Mouse (Mus musculus): ENCODE measurements at regions not wholly inside any gene's neighbourhood (a gene's known extent, or its start where the extent isn't known, plus 50 kb on each side); places are given as distances from the start of the nearest gene placed in this dataset.

DNA sequence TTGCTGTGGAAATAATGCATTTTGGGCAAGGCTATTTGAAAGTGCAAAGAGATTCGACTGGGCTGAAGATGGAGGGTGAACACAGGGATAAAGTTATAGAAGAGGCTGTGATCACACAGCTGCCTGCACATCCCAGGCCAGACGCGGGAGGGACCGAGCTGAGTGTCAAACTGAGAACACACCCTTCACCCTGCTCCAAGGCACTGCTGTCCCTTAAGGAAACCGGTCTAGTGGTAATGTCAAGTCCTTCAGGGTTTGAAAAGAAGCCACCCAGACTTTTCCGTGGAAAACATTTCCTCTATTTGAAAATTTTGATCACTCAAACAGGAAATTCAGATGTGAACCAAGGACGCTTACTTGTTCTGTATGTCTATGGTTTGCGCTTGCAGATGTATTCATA is 134.6 kb downstream of the Gm11011 start:
- peak in 1 of 2 experiments; percentile 54 for DNase-seq (ENCODE audit: low spot score in 2 of 2)

- DNase-seq (ENCODE audit: low spot score in 2 of 2): no peak
Measured at GRCm38 (mm10) chr2:169450801-169451200, 136.7 kb downstream of the Gm11011 start.

DNA sequence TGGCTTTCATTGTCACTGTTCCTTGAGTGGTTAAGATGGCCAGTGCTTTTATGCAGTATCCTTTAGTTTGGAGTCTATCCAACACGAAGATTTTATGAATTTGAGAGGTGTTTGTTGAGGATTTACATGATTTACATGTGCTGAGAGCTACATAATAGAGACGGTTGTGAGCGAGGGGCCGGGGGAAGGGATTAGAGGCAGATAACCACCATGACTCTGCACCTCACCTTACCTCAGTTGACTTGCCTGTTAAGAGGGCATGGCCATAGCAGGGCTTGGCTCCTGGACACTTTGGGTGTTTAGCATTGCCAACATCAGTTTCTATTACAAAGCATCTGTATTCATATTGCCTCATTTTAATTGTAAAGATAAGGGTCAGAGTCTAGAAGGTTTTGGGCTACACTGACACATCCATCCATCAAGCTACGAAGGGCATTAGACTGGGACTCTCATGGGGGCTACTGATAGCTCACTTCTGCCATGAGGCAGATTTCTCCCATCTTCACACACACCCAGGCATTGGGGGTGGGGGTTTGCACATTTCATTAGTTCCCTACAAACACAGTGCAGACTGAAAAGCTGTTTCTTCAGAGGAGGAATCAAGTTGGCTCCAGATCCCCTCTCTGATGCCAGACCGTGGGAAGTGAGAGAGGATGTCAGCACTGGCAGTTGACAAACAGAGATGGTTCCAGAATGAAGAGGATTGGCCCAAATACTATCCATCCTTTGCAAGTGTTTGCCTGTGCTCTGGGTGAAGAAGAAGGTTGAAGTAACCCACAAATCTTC is 139.9 kb downstream of the Gm11011 start:
- DNase-seq (ENCODE audit: low spot score in 2 of 2): peak in 1 of 2 experiments; percentile 53

DNA sequence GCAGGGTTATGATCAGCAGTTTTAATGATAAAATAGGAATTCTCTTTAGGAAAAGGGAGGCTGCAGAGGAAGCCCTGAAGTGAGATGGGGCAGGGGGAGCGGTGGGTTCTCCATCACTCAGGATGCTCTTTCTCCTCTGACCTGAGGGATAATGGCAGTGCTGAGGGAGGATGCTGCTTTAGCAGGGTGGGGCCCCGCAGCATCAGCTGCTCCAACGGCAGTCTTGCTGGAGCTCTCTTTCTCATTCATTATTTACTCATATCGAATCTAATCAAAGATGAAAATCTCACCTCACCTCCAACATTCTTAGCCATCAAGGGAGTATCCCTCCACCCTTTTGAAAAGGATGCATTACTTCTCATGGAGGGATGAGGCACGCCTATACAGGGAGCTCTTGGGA is 141.7 kb downstream of the Gm11011 start:
- no peak for DNase-seq (ENCODE audit: low spot score in 2 of 2)

GRCm38 (mm10) chr2:169445371-169445770 is 142.2 kb downstream of the Gm11011 start:
- no peak for DNase-seq (ENCODE audit: low spot score in 2 of 2)

DNA sequence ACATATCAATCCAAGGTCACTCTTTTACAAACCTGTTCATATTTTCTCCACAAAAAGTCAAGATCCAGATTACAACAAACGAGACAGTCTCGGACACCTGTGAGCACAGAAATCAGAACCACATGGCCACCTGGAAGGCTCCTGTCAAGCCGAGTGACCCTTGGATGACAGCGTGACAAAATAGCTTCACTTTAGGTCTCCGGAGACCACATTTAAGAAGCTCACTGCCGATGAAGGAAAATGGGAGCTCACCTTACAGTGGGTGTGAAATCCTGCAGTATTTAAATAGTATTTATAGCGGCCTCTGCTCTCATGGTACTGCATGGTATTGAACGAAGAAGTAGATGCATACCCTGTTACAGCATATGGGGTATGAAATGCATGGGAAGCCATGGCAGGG is 144.3 kb downstream of the Gm11011 start:
- DNase-seq (ENCODE audit: low spot score in 2 of 2): peak in 1 of 2 experiments; percentile 45

GRCm38 (mm10) chr2:169431516-169431915 is 156.0 kb downstream of the Gm11011 start:
- DNase-seq (ENCODE audit: low spot score in 2 of 2): peak in 1 of 2 experiments; percentile 51

GRCm38 (mm10) chr2:169429411-169429810 is 158.1 kb downstream of the Gm11011 start:
- peak in 1 of 2 experiments; percentile 56 for DNase-seq (ENCODE audit: low spot score in 2 of 2)

GRCm38 (mm10) chr2:169424166-169424920 is 163.2 kb downstream of the Gm11011 start:
- peak in 1 of 2 experiments; percentile 52 for DNase-seq (ENCODE audit: low spot score in 2 of 2)

DNA sequence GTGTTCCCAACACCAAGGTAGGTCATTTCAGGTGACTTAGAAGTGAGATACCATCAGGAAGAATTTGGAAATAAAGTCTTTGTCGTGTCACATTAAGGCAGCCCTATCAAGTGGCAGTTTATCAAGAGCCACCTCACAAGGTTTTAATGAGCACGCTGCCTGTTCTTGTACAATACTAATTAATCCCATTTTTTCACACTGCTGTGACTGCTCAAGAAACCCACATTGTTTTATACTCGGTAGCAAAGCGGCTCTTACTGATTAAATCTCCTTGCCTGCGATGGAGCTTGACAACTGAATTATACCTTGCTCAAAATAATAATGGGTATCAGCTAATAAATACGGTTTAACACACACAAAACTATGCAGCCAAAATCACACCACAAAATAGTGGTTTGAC is 175.2 kb downstream of the Gm11011 start:
- DNase-seq (ENCODE audit: low spot score in 2 of 2): no peak

- DNase-seq (ENCODE audit: low spot score in 2 of 2): no peak
Measured at GRCm38 (mm10) chr2:169410080-169410479, 177.5 kb downstream of the Gm11011 start.

- DNase-seq (ENCODE audit: low spot score in 2 of 2): no peak
Measured at GRCm38 (mm10) chr2:169404908-169405690, 182.4 kb downstream of the Gm11011 start.

GRCm38 (mm10) chr2:169397758-169398157 is 189.8 kb downstream of the Gm11011 start:
- DNase-seq (ENCODE audit: low spot score in 2 of 2): no peak

- no peak for DNase-seq (ENCODE audit: low spot score in 2 of 2)
Measured at GRCm38 (mm10) chr2:169397013-169397412, 190.5 kb downstream of the Gm11011 start.

GRCm38 (mm10) chr2:169396294-169396693 is 191.3 kb downstream of the Gm11011 start:
- DNase-seq (ENCODE audit: low spot score in 2 of 2): no peak

- no peak for DNase-seq (ENCODE audit: low spot score in 2 of 2)
Measured at GRCm38 (mm10) chr2:169389611-169390010, 197.9 kb downstream of the Gm11011 start.

GRCm38 (mm10) chr2:169388569-169388968 is 199.0 kb downstream of the Gm11011 start:
- DNase-seq (ENCODE audit: low spot score in 2 of 2): no peak

GRCm38 (mm10) chr2:169387765-169388518 is 199.6 kb downstream of the Gm11011 start:
- no peak for DNase-seq (ENCODE audit: low spot score in 2 of 2)

DNA sequence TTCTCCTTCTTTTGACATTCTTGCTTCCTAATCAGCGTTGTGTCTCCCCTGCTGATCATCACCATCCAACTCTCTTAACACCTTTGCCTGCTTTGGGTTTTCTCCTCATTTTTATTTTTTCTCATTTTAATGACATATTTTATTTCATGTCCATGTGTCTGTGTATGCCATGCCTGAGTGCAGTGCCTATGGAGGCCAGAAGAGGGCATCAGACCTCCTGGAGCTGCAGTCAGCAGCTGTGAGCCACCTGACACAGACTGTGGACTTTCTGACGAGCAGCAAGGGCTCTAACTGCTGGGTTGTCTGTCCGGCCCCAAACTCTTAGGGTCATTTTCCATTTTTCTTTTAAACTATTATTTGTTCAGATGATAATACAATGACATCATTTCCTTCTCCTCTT is 203.8 kb downstream of the Gm11011 start:
- DNase-seq (ENCODE audit: low spot score in 2 of 2): no peak

GRCm38 (mm10) chr2:169373069-169373468 is 214.5 kb downstream of the Gm11011 start:
- DNase-seq (ENCODE audit: low spot score in 2 of 2): no peak

- no peak for DNase-seq (ENCODE audit: low spot score in 2 of 2)
Measured at GRCm38 (mm10) chr2:169365046-169365445, 222.5 kb downstream of the Gm11011 start.
